Mouse (Mus musculus): ENCODE measurements around the gene Dio1.

Dio1 gene

GRCm38 (mm10) chr4:107306966-107307365 lies at the start of gene Dio1:
Gene Dio1, minus strand, starts transcription at chr4:107307169.
- no peak for DNase-seq (ENCODE audit: extremely low spot score, low spot score)

GRCm38 (mm10) chr4:107354543-107354942 lies 47.6 kb upstream of the Dio1 start:
- peak; percentile 40 for DNase-seq (ENCODE audit: extremely low spot score, low spot score)

GRCm38 (mm10) chr4:107354126-107354525 lies 47.2 kb upstream of the Dio1 start:
- DNase-seq (ENCODE audit: extremely low spot score, low spot score) = no peak

GRCm38 (mm10) chr4:107353612-107354011 lies 46.6 kb upstream of the Dio1 start:
- DNase-seq (ENCODE audit: extremely low spot score, low spot score) = no peak

- no peak for DNase-seq (ENCODE audit: extremely low spot score, low spot score)
Measured at GRCm38 (mm10) chr4:107351368-107351767, 44.4 kb upstream of the Dio1 start.

- peak; percentile 29 for DNase-seq (ENCODE audit: extremely low spot score, low spot score)
Measured at GRCm38 (mm10) chr4:107349311-107350008, 42.5 kb upstream of the Dio1 start.

GRCm38 (mm10) chr4:107348529-107349310 lies 41.8 kb upstream of the Dio1 start:
- no peak for DNase-seq (ENCODE audit: extremely low spot score, low spot score)

- no peak for DNase-seq (ENCODE audit: extremely low spot score, low spot score)
Measured at GRCm38 (mm10) chr4:107347221-107347620, 40.3 kb upstream of the Dio1 start.

- no peak for DNase-seq (ENCODE audit: extremely low spot score, low spot score)
Measured at GRCm38 (mm10) chr4:107344612-107345011, 37.6 kb upstream of the Dio1 start.

- no peak for DNase-seq (ENCODE audit: extremely low spot score, low spot score)
Measured at GRCm38 (mm10) chr4:107341354-107341753, 34.4 kb upstream of the Dio1 start.

GRCm38 (mm10) chr4:107337455-107337854 lies 30.5 kb upstream of the Dio1 start:
- DNase-seq (ENCODE audit: extremely low spot score, low spot score) = no peak

GRCm38 (mm10) chr4:107336356-107336755 lies 29.4 kb upstream of the Dio1 start:
- DNase-seq (ENCODE audit: extremely low spot score, low spot score) = no peak

GRCm38 (mm10) chr4:107333514-107333913 lies 26.5 kb upstream of the Dio1 start:
- DNase-seq (ENCODE audit: extremely low spot score, low spot score) = no peak

- no peak for DNase-seq (ENCODE audit: extremely low spot score, low spot score)
Measured at GRCm38 (mm10) chr4:107328530-107328929, 21.6 kb upstream of the Dio1 start.

- no peak for DNase-seq (ENCODE audit: extremely low spot score, low spot score)
Measured at GRCm38 (mm10) chr4:107323113-107323512, 16.1 kb upstream of the Dio1 start.

- no peak for DNase-seq (ENCODE audit: extremely low spot score, low spot score)
Measured at GRCm38 (mm10) chr4:107321041-107321440, 14.1 kb upstream of the Dio1 start.

GRCm38 (mm10) chr4:107318646-107319045 lies 11.7 kb upstream of the Dio1 start:
- DNase-seq (ENCODE audit: extremely low spot score, low spot score) = no peak

- DNase-seq (ENCODE audit: extremely low spot score, low spot score) = no peak
Measured at GRCm38 (mm10) chr4:107314479-107314805, 7.5 kb upstream of the Dio1 start.

GRCm38 (mm10) chr4:107313690-107314478 lies 6.9 kb upstream of the Dio1 start, which contains the start of gene Yipf1:
Gene Yipf1, plus strand, starts transcription at chr4:107314363.
- peak; percentile 84 for DNase-seq (ENCODE audit: extremely low spot score, low spot score)

- no peak for DNase-seq (ENCODE audit: extremely low spot score, low spot score)
Measured at GRCm38 (mm10) chr4:107303531-107303930, 3.4 kb downstream of the Dio1 start.

GRCm38 (mm10) chr4:107302832-107303231 lies 4.1 kb downstream of the Dio1 start:
- DNase-seq (ENCODE audit: extremely low spot score, low spot score) = no peak

GRCm38 (mm10) chr4:107302221-107302620 lies 4.7 kb downstream of the Dio1 start:
- no peak for DNase-seq (ENCODE audit: extremely low spot score, low spot score)

Measured in neural tube, embryonic 10.5 days (tissue).